Mouse (Mus musculus) E14TG2a.4 (cell line): ENCODE results near the gene Myo1e.
"Not testable (repeated sequence)": the region's sequence is repeated elsewhere in the genome, so short reads cannot be mapped to it uniquely, and the experiment has no call there.

Experiments
- H3K27me3 ChIP-seq: 2 replicates; pipeline ENCODE4 v1.6.1; 2014; ENCODE audit warnings: low read length, control low read depth; ENCODE audit not compliant: insufficient read depth
- H3K36me3 ChIP-seq: 2 replicates; pipeline ENCODE4 v1.6.1; 2014; ENCODE audit warnings: low read length, control low read depth; ENCODE audit not compliant: insufficient read depth
- H3K4me1 ChIP-seq: replicated peaks from 2 replicates; pipeline ENCODE4 v1.6.1; 2014; ENCODE audit warnings: low read depth, low read length, control low read depth
- H3K4me3 ChIP-seq: replicated peaks from 2 replicates; pipeline ENCODE4 v1.5.1; 2014; ENCODE audit warnings: mild to moderate bottlenecking, low read length
- H3K9me3 ChIP-seq: 2 replicates; pipeline ENCODE4 v1.6.1; 2014; ENCODE audit warnings: low read length, control low read depth
- CTCF ChIP-seq: conservative IDR thresholded peaks from 2 replicates; pipeline ENCODE4 v1.5.1; 2014; ENCODE audit warnings: low read length
- NANOG ChIP-seq: IDR thresholded peaks from 2 replicates; pipeline ENCODE4 v1.6.1; 2014; ENCODE audit warnings: borderline replicate concordance, low read length, mixed read lengths
- POU5F1 ChIP-seq: IDR thresholded peaks from 2 replicates; pipeline ENCODE4 v1.6.1; 2014; ENCODE audit warnings: low read length, borderline replicate concordance

The Myo1e gene

GRCm38 (mm10) chr9:70249881-70250681, 42.9 kb downstream of the Myo1e start:
- TF ChIP-seq POU5F1 (no peak), CTCF (no peak), NANOG (no peak)
- H3K4me3 ChIP-seq = peak overlapping the region; percentile 53; the same call in 1 of the 2 replicates

GRCm38 (mm10) chr9:70251441-70251985, 44.4 kb downstream of the Myo1e start:
- H3K27me3 ChIP-seq = no peaks in the 10 kb centered on the region
- no peak for TF ChIP-seq NANOG
- no peaks in the 10 kb centered on the region for H3K9me3 ChIP-seq
- peaks cover 88% of the 10 kb centered on the region for H3K4me1 ChIP-seq
- peaks cover 5% of the 10 kb centered on the region; the same call in 1 of the 2 replicates for H3K36me3 ChIP-seq
- H3K4me3 ChIP-seq = 0 out of 2 replicates have a peak overlapping the region, but pooled peaks have one; percentile 26

More at GRCm38 (mm10) chr9:70249881-70250681, 42.9 kb downstream of the Myo1e start:
- Histone ChIP-seq H3K4me1 (peaks cover 89% of the 10 kb centered on the region), H3K27me3 (no peaks in the 10 kb centered on the region), H3K9me3 (no peaks in the 10 kb centered on the region), H3K36me3 (peaks cover 5% of the 10 kb centered on the region; the same call in 1 of the 2 replicates)

- TF ChIP-seq POU5F1 = no peak
- no peak for TF ChIP-seq CTCF
- TF ChIP-seq NANOG = no peak
- Histone ChIP-seq H3K9me3 (no peaks in the 10 kb centered on the region), H3K4me3 (no peak overlapping the region), H3K36me3 (peaks cover 5% of the 10 kb centered on the region; the same call in 1 of the 2 replicates), H3K4me1 (peaks cover 91% of the 10 kb centered on the region), H3K27me3 (no peaks in the 10 kb centered on the region)
These were observed 45.9 kb downstream of the Myo1e start for GRCm38 (mm10) chr9:70253016-70253415.

GRCm38 (mm10) chr9:70255005-70255404, 47.9 kb downstream of the Myo1e start:
- H3K27me3 ChIP-seq = no peaks in the 10 kb centered on the region
- TF ChIP-seq POU5F1 (no peak), NANOG (no peak), CTCF (no peak)
- peaks cover 91% of the 10 kb centered on the region for H3K4me1 ChIP-seq
- H3K9me3 ChIP-seq = no peaks in the 10 kb centered on the region
- no peak overlapping the region for H3K4me3 ChIP-seq
- H3K36me3 ChIP-seq = peaks cover 5% of the 10 kb centered on the region; the same call in 1 of the 2 replicates

- not testable (repeated sequence) for H3K27me3 ChIP-seq, H3K36me3 ChIP-seq, H3K9me3 ChIP-seq, H3K4me3 ChIP-seq
- peaks cover 91% of the 10 kb centered on the region for H3K4me1 ChIP-seq
These were observed 48.9 kb downstream of the Myo1e start for GRCm38 (mm10) chr9:70256027-70256426.

- Histone ChIP-seq H3K9me3 (no peaks in the 10 kb centered on the region), H3K27me3 (no peaks in the 10 kb centered on the region), H3K4me3 (peak overlapping the region; percentile 17), H3K4me1 (peaks cover 89% of the 10 kb centered on the region), H3K36me3 (peaks cover 5% of the 10 kb centered on the region; the same call in 1 of the 2 replicates)
- TF ChIP-seq NANOG (no peak), CTCF (no peak), POU5F1 (no peak)
These were observed 50.3 kb downstream of the Myo1e start for GRCm38 (mm10) chr9:70257289-70258101.

GRCm38 (mm10) chr9:70260324-70260841, 53.2 kb downstream of the Myo1e start:
- Histone ChIP-seq H3K4me3 (0 out of 2 replicates have a peak overlapping the region, but pooled peaks have one; percentile 20), H3K36me3 (peaks cover 8% of the 10 kb centered on the region; the same call in 1 of the 2 replicates), H3K9me3 (peaks cover 17% of the 10 kb centered on the region), H3K27me3 (no peaks in the 10 kb centered on the region), H3K4me1 (peaks cover 77% of the 10 kb centered on the region)
- TF ChIP-seq CTCF (no peak), POU5F1 (no peak), NANOG (no peak)

- Histone ChIP-seq H3K36me3 (peaks cover 8% of the 10 kb centered on the region; the same call in 1 of the 2 replicates), H3K4me3 (no peak overlapping the region), H3K27me3 (no peaks in the 10 kb centered on the region), H3K4me1 (peaks cover 79% of the 10 kb centered on the region), H3K9me3 (peaks cover 17% of the 10 kb centered on the region)
- no peak for TF ChIP-seq CTCF
These were observed 54.5 kb downstream of the Myo1e start for GRCm38 (mm10) chr9:70261646-70262045.
